Mouse (Mus musculus) small intestine, adult 2 months (tissue): Measurements from ENCODE around the gene Wnk4. TPM values are rescaled to one million over a fixed set of nuclear protein-coding genes. Genes with fewer than 3 reads are reported as not detected.

Source experiments
- H3K27ac ChIP-seq: fragments of 200-500 bp; 2 replicates; pipeline ENCODE4 v1.5.1; 2012; ENCODE audit warnings: low read depth, low read length, control low read depth, inconsistent platforms; ENCODE audit not compliant: insufficient read depth
- H3K27me3 ChIP-seq: fragments of 200-500 bp; 2 replicates; pipeline ENCODE4 v1.6.1; 2012; ENCODE audit warnings: mild to moderate bottlenecking, moderate library complexity, low read length, inconsistent platforms; ENCODE audit not compliant: control insufficient read depth, insufficient read depth
- H3K36me3 ChIP-seq: fragments of 200-500 bp; 2 replicates; pipeline ENCODE4 v1.6.1; 2012; ENCODE audit warnings: mild to moderate bottlenecking, low read length, control low read depth, inconsistent platforms; ENCODE audit not compliant: control insufficient read depth, insufficient read depth
- H3K4me1 ChIP-seq: fragments of 200-500 bp; 2 replicates; pipeline ENCODE4 v1.6.1; 2012; ENCODE audit warnings: low read length, inconsistent platforms, mixed read lengths; ENCODE audit not compliant: control insufficient read depth, insufficient read depth, insufficient read length
- H3K4me3 ChIP-seq: fragments of 200-500 bp; 2 replicates; pipeline ENCODE4 v1.5.1; 2012; ENCODE audit warnings: low read depth, mild to moderate bottlenecking, control low read depth, inconsistent platforms, low read length, moderate library complexity
- CTCF ChIP-seq: fragments of 200-500 bp; IDR thresholded peaks from 2 replicates; pipeline ENCODE4 v1.5.1; 2012; ENCODE audit warnings: low read depth, mild to moderate bottlenecking, control low read depth, inconsistent platforms, low read length, moderate library complexity, mixed read lengths; ENCODE audit not compliant: insufficient replicate concordance, insufficient read length; ENCODE audit errors: extremely low read depth
- POLR2A ChIP-seq: fragments of 200-500 bp; IDR thresholded peaks from 2 replicates; pipeline ENCODE4 v1.6.1; 2012; ENCODE audit warnings: low read depth, mild to moderate bottlenecking, control low read depth, inconsistent platforms, low read length, moderate library complexity
- WGBS: fragments of 180-500 bp; shearing (Covaris S2); methylation state at CpG from one replicate; pipeline ENCODE4 v1.1.7; 2018; 5-methylcytosine and 5-hydroxymethylcytosine counted together
- polyA plus RNA-seq: library from polyadenylated mRNA; depleted of rRNA; stranded (reverse); fragments of >200 nt; gene quantifications from 2 replicates; pipeline ENCODE4 v1.2.3, GENCODE M21; 2012

Wnk4 gene
- polyA plus RNA-seq, 1 experiment: 7.9 TPM

DNA sequence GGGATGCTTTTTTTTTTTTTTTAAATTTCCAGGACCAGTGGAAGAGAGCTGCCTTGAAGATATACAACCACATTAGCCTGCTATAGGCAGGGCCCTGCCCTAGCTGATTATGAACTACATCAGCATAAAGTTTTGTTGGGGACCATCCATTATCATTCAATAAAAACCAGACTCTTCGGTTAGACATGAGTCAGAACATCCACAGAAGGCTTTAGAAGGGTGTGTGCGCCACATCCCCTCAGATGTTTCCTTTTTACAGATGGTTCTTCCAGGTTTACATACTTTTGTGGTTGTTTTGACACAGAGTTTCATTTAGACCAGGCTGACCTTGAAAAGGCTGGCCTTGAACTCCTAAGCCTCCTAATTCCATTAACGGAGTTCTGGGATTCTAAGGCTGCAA, 36.0 kb upstream of the Wnk4 start:
- Histone ChIP-seq H3K36me3 (no peaks in the 10 kb centered on the region), H3K4me1 (peaks cover 8% of the 10 kb centered on the region; the same call in 1 of the 2 replicates), H3K27ac (no peak overlapping the region), H3K27me3 (no peaks in the 10 kb centered on the region), H3K4me3 (no peak overlapping the region)
- TF ChIP-seq CTCF (no peak), POLR2A (no peak)
- 62% methylated on average over 3 of the region's 3 CpGs for WGBS

DNA sequence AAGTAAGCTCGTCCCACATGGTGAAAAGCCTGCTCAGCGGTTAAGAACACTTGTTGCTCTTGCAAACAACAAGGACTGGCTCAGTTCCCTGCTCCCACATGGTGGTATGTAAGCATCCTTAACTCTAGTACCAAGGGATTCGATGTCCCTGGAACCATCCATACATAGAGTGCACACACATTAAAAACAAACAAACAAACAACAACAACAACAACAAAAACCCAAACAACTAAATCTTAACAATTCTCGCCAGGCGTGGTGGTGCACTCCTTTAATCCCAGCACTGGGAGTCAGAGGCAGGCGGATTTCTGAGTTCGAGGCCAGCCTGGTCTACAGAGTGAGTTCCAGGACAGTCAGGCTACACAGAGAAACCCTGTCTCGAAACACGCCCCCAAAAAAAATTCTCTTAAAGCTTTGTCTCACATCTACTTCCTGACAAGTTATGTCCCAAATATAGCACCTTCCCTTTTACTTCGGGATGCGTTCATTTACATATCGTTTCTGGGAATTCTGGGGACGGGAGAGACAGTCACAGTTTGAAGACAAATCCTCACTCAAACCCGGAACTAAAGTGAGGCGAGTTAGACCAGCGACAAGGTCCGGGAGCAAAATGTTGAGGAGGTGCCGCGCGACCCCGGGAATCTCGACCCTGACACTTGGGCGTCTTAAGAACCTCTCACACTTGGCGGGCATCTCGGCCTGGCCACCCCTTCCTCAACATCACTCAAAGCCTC, 34.9 kb upstream of the Wnk4 start:
- Histone ChIP-seq H3K27ac (peak overlapping the region; percentile 48), H3K27me3 (no peaks in the 10 kb centered on the region), H3K4me3 (peak overlapping the region; percentile 95), H3K4me1 (peaks cover 8% of the 10 kb centered on the region; the same call in 1 of the 2 replicates), H3K36me3 (no peaks in the 10 kb centered on the region)
- TF ChIP-seq CTCF: no peak
- TF ChIP-seq POLR2A: no peak
- WGBS: 14% methylated on average over 25 of the region's 25 CpGs

DNA sequence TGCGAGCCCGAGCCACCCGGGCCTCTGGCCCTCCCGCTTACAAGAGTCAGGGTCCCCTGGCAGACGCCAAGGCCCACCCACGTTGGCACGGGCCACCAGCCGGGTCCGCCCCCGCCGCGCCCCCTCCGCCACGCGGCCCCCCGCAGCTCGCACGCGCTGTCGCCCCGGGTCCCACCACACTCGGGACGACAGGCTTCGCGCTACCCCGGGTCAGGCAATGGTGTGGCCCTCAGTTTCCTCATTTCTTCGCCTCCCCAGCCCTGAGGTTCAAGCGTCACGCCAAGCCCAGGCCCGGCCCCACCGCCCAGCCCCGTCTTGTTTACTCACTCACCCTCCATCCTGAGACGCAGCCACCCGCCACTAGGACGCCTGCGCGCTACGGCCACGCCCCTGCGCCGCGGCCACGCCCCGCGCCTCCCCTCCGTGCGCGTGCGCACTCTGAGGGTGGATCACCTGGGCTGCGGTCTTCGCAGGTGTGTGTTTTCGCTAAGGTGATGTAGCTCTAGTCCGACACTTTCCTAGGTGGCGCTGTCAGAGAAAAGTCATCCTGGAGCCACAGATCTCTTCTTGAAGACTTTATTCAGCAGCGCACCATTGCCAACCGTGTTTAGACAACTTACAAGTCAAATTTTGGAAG, 34.2 kb upstream of the Wnk4 start, which contains the start of gene Ezh1:
Gene Ezh1, minus strand, starts transcription at position 399 of the 637 bp plus-strand sequence.
- TF ChIP-seq CTCF (peak; percentile 38; the same call in 1 of the 2 replicates), POLR2A (peak; percentile 72)
- no peaks in the 10 kb centered on the region for H3K27me3 ChIP-seq
- H3K27ac ChIP-seq: peak within 1 kb of the TSS; percentile 48
- WGBS: 1% methylated on average over 56 of the region's 56 CpGs
- peak within 1 kb of the TSS; percentile 95 for H3K4me3 ChIP-seq
- no peaks in the 10 kb centered on the region for H3K36me3 ChIP-seq
- H3K4me1 ChIP-seq: peaks cover 12% of the 10 kb centered on the region; the same call in 1 of the 2 replicates

DNA sequence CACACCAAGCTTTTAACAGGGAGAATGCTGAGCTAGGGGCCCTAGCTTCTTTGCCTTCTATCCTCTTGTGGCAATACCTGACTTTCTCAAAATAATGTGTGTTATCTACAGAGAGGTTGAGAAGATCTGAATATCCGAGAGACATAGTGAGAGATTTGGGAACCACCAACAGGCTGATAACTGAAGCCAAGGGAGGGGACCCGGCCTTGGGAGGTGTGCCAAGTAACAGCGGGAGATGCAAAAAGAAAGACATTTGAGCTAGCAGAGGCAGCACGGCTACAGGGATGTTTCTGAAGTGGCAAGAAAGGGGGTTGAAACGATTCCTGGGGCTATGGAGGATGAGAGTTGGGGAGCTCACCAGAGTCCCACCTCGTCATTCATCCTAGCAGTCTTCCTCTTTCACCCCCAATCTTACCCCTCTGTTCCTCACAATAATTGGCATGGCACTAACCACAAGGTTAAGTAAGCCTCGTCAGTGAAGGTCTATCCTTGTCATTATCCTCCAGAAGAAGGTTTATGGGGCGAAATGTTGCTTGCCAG, 30.9 kb upstream of the Wnk4 start:
- no peaks in the 10 kb centered on the region for H3K36me3 ChIP-seq
- 0 out of 2 replicates have a peak overlapping the region, but pooled peaks have one; percentile 79 for H3K27ac ChIP-seq
- no peaks in the 10 kb centered on the region for H3K27me3 ChIP-seq
- H3K4me1 ChIP-seq: peaks cover 11% of the 10 kb centered on the region
- no peak overlapping the region for H3K4me3 ChIP-seq
- TF ChIP-seq CTCF (no peak), POLR2A (no peak)
- WGBS: 46% methylated on average over 8 of the region's 8 CpGs

DNA sequence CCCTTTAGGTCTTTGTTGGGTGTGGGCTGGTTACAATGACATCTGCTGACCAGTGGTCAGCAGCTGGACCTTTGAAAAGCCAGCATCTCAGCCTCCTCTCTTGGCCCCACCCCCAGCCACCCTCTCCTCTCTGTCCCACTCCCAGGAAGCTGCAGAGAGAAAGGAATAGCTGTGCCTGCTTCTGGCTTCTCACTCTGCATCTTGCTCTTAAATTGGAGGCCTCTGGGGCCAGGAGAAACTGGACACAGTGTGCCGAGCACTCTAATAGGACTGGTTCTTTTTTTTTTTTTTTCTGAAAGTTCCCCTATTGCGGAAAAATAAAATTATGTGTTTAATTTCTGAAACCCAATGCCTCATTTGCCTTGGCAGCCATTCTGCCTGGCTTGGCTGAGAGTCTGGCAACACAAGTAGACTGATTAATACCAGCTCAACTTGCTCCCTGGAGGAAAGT, 30.3 kb upstream of the Wnk4 start:
- Histone ChIP-seq H3K27me3 (no peaks in the 10 kb centered on the region), H3K27ac (peak overlapping the region; percentile 79), H3K4me1 (peaks cover 11% of the 10 kb centered on the region), H3K4me3 (no peak overlapping the region), H3K36me3 (no peaks in the 10 kb centered on the region)
- 68% methylated on average over 2 of the region's 2 CpGs for WGBS
- no peak for TF ChIP-seq POLR2A
- no peak for TF ChIP-seq CTCF

DNA sequence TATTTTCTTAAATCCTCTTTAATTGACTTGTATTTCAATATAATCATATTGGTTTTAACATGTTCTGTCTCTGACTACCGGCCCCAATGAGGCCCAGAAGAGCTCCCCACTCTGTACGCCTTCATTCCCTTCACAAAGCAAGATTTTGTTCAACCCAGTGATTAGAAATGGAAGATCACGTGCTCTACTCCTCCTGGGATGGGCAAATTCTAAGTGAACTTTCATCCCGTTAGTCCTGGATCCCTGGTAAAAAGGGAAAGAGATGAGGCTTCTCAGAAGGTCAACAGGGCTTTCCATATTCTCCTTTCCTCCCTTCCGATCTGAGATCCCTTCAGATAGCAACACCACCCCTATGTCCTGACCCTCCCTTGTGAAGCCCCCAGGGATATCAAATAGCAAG, 29.8 kb upstream of the Wnk4 start:
- H3K4me3 ChIP-seq: 0 out of 2 replicates have a peak overlapping the region, but pooled peaks have one; percentile 41
- WGBS: 47% methylated on average over 5 of the region's 5 CpGs
- H3K27me3 ChIP-seq: no peaks in the 10 kb centered on the region
- no peak for TF ChIP-seq CTCF
- H3K36me3 ChIP-seq: no peaks in the 10 kb centered on the region
- H3K27ac ChIP-seq: peak overlapping the region; percentile 79
- H3K4me1 ChIP-seq: peaks cover 11% of the 10 kb centered on the region
